Mouse (Mus musculus) urinary bladder, postnatal 25 days (tissue): ENCODE results near the gene Ltbp2.
A peak's percentile ranks its signal among the peaks of the same experiment; 100 is the strongest.

Experiments used
- DNase-seq: peaks from one replicate; pipeline ENCODE4 v3.0.0; 2022; ENCODE audit warnings: low spot score

Gene Ltbp2

DNA sequence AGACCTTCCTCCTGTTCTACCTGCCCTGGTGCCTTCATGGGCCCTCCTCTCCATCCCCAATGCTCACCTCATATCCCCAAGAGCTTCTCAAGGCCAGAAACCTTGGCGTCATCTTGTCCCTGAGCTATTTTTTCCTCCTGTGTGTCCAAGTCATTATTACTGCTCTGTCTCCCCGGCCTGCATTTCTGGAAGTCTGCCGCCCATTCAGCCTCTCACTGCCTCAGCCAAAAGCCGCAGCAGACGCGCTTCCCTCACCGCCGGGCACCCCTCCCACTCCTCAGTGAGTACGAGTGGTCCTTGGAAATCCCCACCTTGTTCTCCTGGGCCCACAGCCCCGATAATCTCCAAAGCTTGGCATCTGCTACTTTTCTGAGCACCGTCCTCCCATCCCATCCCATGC, 3.8 kb upstream of the Ltbp2 start:
- no peak for DNase-seq

DNA sequence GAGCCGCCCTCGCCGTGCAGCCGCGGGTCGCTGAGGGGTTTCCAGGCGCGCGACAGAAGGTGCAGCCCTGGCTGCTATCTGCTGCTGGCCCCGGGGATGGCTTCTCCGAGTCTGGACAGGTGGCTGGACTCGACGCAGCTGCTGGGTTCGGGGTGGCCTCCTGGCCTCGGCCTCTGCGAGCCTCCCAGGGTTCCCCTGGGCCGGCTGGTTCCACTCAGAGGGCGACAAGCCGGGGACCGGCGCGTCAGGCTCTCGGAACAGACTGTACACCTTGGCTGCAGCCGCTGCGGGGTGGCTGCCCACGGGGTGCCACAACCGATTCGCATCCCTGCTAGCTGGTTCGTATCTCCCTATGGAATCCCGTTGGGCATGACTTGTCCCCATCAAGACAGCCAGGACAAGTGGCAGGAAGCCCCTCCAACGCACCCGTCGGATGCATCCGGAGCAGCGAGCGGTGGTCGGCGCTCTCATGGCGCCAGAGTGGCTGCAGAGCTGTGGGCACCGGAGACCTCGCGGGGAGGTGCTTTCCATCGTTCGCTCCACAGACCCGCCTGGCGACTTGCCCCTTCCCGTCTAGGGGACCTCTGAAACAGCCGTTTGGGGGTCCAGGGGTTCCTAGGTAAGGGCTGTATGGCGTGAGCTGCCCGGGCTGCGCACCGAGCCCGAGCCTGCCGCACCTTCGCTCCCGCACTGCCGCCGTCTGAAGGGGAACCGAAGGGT, 411 bp downstream of the Ltbp2 start:
- DNase-seq, result no peak

DNA sequence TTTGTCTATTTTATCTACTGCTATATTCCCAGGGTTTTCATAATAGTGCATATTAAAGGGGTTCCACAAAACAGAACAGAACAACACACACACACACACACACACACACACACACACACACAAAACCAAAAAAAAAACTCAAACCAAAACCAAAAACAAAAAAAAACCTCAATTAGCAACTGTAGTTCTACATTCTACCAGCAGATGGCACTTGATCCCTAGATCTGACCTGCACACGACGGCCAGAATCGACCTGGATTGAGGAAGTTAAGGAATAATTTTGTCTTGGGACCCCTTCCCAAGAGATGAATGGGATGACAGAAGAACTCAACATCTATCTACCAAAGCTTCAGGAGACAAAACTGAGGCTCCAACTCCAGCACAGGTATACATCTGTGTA, 2.9 kb downstream of the Ltbp2 start:
- no peak for DNase-seq

DNA sequence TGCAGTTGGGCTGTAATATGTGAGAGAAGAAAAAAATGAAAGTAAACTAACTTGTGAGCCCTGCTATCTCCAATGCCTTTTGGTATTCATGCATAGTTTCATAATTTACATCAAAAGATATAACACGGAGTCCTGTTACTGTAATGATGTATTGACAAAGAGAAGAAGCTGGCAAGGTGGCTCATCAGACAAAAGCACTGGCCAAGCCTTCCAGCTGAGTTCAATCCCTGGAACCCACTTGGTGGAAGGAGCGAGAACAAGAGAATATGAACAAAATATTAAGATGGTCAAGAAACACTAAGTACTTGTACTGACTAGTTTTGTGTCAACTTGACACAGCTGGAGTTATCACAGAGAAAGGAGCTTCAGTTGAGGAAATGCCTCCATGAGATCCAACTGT, 4.0 kb downstream of the Ltbp2 start:
- DNase-seq, result no peak

DNA sequence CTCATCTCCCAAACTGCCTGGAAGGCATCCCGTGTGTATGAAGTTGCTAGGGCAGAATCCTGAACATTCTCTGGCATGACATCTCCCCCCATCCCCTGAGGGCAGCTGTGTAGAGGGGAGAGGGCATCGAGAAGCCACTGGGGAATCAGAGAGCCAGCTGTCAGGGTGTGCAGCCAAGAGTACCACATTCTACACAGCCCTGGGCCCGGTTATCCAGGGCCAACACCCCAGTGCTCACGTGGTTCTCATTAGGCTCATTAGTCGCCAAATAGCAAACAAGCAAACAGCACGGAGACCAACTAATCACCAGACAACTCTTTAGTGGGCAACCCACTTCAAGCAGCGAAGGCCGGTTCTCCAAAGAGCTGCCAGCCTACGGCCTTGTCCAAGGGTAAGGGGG, 10.9 kb downstream of the Ltbp2 start:
- no peak for DNase-seq

DNA sequence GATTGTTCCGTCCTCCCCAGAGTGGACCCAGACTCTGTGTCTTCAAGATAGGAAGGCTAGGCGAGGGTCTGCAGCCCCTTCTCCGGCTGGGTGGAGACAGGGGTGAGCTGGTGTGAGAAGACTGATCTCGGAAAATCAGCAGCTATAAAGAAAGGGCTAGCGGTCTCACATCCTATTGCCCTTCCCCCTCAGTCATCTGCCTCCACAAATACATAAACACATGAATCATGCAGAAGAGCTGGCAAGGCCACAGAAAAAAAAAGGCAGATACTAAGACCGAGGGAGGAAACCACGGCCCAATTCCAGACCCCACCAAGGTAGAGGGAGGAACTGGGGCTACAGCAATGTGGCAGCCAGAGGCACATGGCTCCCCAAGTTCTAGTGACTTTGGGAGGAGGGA, 11.5 kb downstream of the Ltbp2 start:
- no peak for DNase-seq

DNA sequence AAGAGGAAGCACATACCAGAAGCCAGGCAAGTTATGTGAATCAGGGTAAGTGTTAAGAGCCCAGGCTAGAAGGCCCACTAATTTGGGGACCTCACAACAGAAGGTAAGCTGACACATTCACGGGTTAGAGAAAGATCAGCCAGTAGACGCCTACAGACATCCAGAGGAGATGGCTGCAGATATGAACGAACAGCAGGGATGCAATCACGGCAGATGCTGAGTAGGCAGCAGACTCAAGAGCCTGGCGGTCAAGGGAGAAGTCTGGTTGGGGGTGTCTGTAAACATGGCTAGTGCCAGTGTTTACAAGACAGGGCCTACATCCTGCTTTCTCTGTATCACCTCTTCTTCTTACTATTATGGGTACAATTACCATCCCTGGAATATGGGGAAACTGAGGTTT, 13.1 kb downstream of the Ltbp2 start:
- DNase-seq, result no peak

DNA sequence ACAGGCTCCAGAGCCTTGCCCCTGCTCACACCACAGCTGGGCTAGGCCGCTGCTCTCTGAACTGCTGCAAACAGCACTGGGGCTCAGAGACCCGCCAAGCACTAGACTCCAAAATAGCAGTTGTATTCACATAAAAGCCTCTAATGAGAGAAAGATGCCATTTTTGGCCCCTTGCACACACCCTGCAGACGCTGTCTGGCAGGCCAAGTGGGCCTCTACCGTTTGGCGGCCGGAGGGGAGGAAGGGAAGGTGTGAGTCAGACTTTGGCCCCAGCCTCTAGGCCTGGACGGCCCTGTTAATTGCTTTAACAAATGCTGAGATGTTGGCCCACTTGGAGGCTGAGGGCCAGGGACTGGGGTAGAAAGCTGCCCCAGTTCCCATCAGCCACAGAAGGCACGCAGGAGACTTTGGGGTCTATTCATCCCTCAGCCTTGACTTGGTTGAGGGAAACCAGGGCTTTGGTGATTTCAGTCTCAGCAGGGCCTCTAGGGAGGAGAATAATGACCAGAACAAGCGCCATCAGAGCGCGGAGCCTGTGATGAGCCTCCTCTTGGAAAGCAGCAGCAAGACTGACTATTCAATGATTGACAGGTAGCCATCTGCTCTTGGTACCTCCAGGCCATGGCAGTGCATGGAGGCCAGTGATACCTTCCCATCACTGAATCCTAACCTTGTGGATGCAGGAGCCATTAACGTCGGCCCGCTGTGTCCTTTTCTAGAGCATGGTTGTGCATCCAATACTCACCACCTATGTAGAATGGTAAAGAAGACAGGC, 14.0 kb downstream of the Ltbp2 start:
- no peak for DNase-seq

DNA sequence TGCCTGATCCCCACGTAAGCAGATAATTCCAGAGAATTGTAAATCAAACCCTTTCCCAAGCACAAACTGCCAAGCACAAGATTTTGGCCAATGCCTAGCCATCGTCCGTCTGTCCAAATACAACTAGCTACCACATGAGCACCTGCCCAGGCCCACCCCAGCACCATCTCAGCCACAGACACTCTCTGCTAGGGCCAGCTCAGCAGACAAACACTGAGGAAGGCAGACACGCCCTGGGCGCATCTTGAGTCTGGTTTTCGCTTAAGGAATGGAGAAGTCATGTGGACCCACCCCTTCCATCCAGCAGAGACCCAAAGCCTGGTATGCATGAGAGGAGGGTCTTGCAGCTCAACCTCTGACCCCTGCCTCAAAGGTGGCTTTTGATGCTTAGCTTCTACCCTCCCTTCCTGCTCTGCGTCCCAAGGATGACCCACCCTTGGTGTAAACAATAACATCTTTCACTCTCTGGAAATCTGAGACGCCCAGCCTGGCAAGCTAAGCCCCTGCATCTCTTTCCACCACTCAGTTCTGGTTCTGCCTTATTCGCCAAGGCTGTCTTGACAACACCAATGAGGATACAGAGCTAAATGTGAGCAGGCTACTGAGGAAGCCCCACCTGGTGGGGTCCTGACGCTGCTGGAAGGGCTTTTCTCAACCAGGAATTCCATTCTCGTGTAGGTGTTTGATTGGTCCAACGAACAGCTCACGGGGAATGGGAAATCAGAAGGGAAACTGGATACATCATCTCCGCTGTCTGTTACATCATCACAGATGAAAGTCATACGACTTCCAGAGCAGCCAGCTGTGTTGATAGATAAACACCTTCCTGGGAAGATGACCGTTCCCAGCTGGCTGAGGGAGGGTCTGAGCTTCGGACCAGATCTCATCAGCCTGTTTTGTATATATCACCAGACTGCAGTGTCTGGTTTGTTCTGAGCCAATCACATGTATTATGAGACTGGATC, 17.9 kb downstream of the Ltbp2 start:
- no peak for DNase-seq

DNA sequence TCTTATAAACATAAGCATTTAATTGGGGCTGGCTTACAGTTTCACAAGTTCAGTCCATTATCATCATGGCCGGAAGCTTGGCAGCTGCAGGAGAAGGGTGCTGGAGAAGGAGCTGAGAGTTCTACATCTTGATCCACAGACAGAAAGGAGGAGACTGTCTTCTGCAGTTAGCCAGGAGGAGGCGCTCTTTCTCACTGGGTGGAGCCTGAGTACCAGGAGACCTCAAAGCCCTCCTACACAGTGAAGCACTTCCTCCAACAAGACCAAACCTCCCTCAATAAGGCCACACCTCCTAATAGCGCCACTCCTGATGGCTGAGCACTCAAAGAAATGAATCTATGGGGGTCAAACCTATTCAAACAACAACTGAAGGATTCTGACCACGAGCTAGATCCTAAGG, 18.6 kb downstream of the Ltbp2 start:
- no peak for DNase-seq

DNA sequence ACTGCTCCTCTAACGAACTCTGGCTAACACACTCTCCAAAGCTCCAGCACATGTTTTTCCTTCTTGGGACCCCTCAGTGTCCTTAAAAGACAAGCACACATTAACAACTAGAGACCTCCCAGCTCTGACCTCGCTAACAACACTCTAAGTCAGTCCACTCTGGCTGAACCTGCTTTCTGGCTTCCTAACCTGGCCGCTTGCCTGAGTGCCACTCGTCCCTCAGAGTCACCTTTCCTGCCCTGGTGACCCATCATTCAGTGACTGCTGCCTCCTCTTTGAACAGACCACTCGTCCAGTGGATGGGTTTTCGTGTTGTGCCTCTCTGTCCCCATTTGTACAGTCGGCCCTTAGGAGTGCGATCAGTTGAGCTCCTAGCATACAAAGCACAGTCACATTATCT, 19.8 kb downstream of the Ltbp2 start:
- DNase-seq, result no peak

DNA sequence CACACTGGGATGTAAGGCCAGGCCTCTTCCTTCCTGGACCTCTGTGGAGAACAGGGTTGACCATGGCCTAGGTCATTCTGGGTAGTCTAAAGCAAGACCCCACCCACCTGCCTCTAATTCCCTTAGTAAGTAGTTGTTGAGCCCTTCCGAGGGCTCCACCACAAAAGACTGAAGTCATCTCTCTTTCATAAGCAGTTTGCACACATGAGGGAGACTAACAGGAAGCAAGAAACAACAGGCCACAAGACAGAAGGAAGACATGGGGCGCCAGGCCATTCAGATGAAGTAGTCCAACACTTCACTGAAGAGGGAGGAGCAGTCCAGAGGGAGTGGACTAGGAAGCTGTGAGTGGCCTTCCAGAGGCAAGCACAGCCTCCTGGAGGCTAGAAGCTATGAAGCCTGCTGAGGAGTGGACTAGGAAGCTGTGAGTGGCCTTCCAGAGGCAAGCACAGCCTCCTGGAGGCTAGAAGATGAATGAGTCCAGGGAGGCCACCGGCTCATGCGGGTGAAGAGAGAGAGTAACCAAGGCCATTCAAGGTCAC, 21.2 kb downstream of the Ltbp2 start:
- no peak for DNase-seq

DNA sequence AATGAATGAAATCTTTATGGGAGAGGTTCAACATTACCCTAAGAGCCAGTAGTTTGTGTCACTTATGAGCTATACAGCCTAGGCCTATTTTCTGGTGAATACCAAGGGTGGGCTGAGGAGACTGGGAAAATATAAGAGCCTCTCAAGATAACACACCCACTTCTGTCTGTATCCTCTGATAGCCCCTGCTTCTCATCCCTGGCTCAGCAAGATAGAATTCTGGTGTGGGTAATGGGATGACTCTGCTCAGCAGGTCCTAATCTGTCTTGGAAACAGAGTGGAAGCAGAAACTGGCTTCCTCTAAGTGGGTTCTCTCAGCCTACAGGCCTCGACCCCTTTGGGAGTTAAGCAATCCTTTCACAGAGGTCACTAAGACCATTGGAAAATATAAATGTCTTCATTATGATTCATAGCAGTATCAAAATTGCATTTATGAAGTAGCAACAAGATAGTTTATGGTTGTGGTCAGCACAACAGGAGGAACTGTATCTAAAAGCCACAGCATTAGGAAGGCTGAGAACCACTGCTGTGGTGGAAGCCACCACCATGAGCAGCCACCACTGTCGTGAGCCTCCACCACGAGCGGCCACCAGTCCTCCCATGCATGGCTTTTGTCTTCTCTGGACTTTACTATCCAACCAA, 21.8 kb downstream of the Ltbp2 start:
- DNase-seq, result no peak

DNA sequence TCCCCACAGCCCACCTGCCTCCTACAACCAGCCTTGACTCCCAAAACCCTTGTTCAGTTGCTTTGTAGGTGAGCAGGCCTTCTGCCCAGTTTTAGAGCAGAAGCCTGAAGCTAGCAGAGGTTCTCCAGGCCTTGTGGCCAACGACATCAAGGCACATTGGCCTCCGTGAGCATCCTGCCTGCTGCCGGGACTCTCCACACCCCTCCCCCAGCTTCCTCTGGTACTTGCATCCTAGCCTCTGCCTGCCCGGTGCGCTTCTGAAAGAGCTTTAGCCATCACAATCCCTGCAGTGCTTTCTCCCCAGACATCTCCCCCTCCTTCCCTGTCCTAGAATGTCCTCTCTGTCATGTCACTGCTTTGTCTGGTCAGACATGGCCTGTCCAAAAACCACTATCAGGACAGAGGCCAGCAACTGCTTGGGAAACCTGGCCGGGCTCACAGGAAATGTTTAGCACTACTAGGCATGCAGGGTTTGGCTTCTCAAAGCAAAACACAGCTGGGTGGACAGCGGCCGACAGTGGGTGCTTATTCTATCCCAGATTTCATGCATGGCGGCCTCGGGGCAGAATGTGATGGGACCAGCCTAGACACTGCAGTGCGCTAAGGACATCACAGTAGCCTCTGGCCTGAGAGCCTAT, 24.8 kb downstream of the Ltbp2 start:
- no peak for DNase-seq

DNA sequence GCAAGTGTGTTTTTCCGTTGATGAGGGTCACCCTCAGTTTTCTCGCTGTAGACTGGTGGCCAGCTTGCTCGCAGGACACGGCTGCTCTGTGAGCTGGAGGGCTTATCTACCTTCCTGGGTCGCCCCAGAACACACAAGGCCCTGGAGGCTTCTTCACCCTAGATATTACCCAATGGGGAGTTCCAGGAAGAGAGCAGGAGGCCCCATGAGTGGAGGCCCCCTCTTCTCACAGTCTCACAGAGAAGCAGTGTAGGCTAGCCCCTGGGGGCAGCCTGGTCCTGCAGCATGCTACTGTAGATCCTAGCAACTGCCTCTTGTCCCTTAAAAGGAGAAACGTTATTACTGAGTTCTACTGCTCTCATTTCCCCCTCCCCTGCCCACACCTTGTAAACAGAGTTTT, 28.4 kb downstream of the Ltbp2 start:
- no peak for DNase-seq

DNA sequence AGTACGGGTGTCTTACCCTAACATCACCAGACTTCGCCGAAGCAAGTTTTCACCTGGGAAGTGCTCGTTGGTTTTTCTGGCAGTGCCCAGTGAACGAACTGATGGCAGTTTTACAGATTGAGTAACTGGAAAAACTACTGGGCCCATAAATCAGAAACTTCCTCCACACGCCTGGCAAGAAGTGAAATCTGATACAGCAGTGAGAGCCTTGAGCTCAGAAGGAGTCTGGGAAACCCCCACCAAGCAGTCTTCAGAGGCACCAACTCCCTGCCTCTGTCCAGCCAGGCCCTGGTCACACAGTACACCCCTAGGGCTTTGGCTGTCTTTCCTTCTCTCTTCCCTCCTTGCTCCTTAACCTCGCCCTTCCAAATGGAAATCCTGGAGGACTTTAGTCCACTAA, 28.9 kb downstream of the Ltbp2 start:
- peak; percentile 27 for DNase-seq

DNA sequence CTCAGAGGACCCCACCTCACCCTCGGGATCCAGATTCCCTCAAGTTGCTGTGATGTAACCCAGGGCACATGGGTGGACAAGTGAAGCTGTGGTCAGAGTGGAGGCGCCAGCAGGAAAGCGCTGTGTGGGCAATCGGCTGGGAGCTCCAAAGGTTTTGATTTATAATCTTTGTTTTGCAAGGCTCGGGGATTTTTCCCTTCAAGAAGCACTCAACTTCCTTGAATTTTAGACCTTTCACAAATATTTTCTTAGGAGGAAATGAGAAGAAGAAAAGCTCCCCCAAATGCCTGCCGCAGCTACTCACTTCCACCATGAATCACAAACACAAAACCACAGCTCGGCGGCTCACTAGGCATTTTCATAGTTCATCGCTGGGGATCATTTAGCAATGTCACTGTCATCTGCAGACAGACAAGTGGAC, 29.7 kb downstream of the Ltbp2 start:
- DNase-seq, result peak; percentile 16

DNA sequence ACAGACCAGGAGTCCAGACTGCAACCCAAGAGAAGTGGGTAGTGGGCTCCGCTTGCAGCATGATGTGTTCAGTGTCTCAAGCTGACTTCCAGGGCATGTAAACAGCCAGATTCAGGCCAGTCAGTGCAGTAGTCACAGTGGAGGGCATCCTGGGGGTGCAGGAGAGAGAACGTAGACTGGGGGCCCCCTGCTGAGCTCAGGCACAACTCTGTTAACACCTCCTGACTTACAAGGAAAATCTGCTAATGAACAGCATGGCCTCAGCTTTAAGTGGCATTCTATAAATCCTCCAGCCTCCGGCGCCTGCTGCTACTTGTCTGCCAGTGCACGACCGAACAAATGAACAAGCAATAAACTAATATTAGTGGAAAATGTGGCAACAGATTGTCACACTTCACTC, 33.6 kb downstream of the Ltbp2 start:
- no peak for DNase-seq

DNA sequence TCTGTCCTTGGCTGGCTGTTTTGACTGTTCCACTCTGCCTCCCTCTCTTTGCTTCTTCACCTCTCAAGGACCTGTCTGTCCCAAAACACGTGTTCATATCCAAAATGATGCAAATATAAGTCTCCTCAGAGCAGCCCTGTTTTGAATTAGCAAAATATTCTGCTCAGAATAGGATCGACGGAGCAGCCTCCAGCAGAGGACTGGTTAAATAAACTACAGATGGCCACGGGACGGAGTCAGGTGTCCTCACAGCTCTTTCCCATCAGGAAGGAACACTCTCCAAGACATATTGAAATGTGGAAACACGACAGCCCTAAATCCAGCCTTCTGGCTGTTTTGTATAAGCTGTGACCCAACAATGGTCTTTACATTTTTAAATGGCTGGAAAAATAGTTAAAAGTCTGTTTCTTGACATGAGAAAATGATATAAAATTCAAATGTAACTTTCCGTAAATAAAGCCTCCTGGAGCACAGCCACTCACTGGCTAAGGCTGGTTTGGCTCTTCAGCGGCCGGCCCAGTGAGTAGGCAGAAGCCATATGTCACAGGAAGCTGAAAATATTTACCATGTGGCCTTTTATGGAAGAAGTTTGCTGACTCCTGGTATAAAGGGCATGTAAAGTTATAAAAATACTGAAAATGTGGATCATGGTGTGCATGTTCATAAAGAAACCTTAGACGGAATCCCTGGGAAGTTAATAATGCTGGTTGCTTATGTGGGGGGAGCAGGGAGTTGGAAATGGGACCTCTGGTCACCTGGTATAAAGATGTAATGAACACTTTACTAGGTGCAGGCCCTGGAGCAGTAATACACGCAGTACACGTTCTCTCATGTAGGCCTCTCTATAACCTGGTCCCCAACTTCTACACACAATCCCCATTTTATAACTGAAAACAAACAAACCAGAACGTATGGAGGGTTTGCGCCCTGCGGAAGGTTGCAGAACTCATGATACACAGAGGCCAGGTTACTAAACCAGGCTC, 34.9 kb downstream of the Ltbp2 start:
- no peak for DNase-seq

DNA sequence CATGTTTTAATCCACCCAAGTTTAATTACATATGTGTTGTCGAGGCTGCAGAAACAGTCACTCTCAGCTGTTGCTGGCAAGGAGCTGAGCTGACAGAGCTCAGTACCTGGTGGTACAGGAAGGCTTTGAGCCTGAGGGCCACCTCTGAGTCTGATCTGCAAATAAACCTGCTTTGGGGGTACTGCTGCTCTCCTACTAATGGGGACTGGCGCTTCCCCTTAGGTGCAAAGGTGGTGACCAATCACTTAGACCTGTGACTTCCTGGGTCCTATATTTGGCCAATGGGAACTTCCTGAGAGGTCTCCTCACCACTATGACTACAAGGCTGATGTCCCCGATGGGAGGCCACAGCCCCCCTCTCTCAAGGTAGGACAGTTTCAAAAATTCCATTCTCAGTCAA, 35.6 kb downstream of the Ltbp2 start:
- no peak for DNase-seq
